Mouse (Mus musculus): ENCODE measurements around the gene Tmeff1. TPM values are rescaled to one million over a fixed set of nuclear protein-coding genes. Genes with fewer than 3 reads are reported as not detected.

Tmeff1 gene
- polyA plus RNA-seq, 1 experiment, result not detected

GRCm38 (mm10) chr4:48559652-48560051 lies 25.3 kb upstream of the Tmeff1 start:
- H3K36me3 ChIP-seq (replicated peaks; ENCODE audit: low read length), result no peaks in the 10 kb centered on the region
- H3K4me1 ChIP-seq, result no peaks in the 10 kb centered on the region
- no peaks in the 10 kb centered on the region for H3K27me3 ChIP-seq (replicated peaks)
- H3K9me3 ChIP-seq, result no peaks in the 10 kb centered on the region
- H3K4me3 ChIP-seq (replicated peaks), result no peak overlapping the region
- no peak for TF ChIP-seq FLI1 (IDR thresholded peaks at IDR 0.05; ENCODE audit: low read length)
- no peak for TF ChIP-seq GATA1 (IDR thresholded peaks at IDR 0.05; ENCODE audit: borderline replicate concordance, low read length)

- no peak overlapping the region for H3K4me3 ChIP-seq (replicated peaks)
- H3K36me3 ChIP-seq (replicated peaks; ENCODE audit: low read length), result no peaks in the 10 kb centered on the region
- TF ChIP-seq FLI1 (IDR thresholded peaks at IDR 0.05; ENCODE audit: low read length) (no peak), GATA1 (IDR thresholded peaks at IDR 0.05; ENCODE audit: borderline replicate concordance, low read length) (no peak)
- no peaks in the 10 kb centered on the region for H3K27me3 ChIP-seq (replicated peaks)
- no peaks in the 10 kb centered on the region for H3K4me1 ChIP-seq
- H3K9me3 ChIP-seq, result no peaks in the 10 kb centered on the region
Measured at GRCm38 (mm10) chr4:48561824-48562223, 23.1 kb upstream of the Tmeff1 start.

- Histone ChIP-seq H3K4me3 (replicated peaks) (no peak overlapping the region), H3K36me3 (replicated peaks; ENCODE audit: low read length) (no peaks in the 10 kb centered on the region), H3K9me3 (no peaks in the 10 kb centered on the region), H3K4me1 (no peaks in the 10 kb centered on the region), H3K27me3 (replicated peaks) (no peaks in the 10 kb centered on the region)
- no peak for TF ChIP-seq FLI1 (IDR thresholded peaks at IDR 0.05; ENCODE audit: low read length)
- no peak for TF ChIP-seq GATA1 (IDR thresholded peaks at IDR 0.05; ENCODE audit: borderline replicate concordance, low read length)
Measured at GRCm38 (mm10) chr4:48564962-48565361, 20.0 kb upstream of the Tmeff1 start.

GRCm38 (mm10) chr4:48576361-48576760 lies 8.6 kb upstream of the Tmeff1 start:
- H3K9me3 ChIP-seq, result no peaks in the 10 kb centered on the region
- H3K4me1 ChIP-seq, result no peaks in the 10 kb centered on the region
- H3K36me3 ChIP-seq (replicated peaks; ENCODE audit: low read length), result no peaks in the 10 kb centered on the region
- H3K4me3 ChIP-seq (replicated peaks), result no peak overlapping the region
- TF ChIP-seq FLI1 (IDR thresholded peaks at IDR 0.05; ENCODE audit: low read length) (no peak), GATA1 (IDR thresholded peaks at IDR 0.05; ENCODE audit: borderline replicate concordance, low read length) (no peak)
- peaks cover 10% of the 10 kb centered on the region for H3K27me3 ChIP-seq (replicated peaks)

GRCm38 (mm10) chr4:48577831-48578230 lies 7.1 kb upstream of the Tmeff1 start:
- Histone ChIP-seq H3K27me3 (replicated peaks) (peaks cover 11% of the 10 kb centered on the region), H3K4me1 (no peaks in the 10 kb centered on the region), H3K4me3 (replicated peaks) (no peak overlapping the region), H3K36me3 (replicated peaks; ENCODE audit: low read length) (no peaks in the 10 kb centered on the region), H3K9me3 (no peaks in the 10 kb centered on the region)
- no peak for TF ChIP-seq GATA1 (IDR thresholded peaks at IDR 0.05; ENCODE audit: borderline replicate concordance, low read length)
- no peak for TF ChIP-seq FLI1 (IDR thresholded peaks at IDR 0.05; ENCODE audit: low read length)

- Histone ChIP-seq H3K4me1 (no peaks in the 10 kb centered on the region), H3K27me3 (replicated peaks) (peaks cover 16% of the 10 kb centered on the region), H3K4me3 (replicated peaks) (no peak overlapping the region), H3K36me3 (replicated peaks; ENCODE audit: low read length) (no peaks in the 10 kb centered on the region), H3K9me3 (no peaks in the 10 kb centered on the region)
- TF ChIP-seq GATA1 (IDR thresholded peaks at IDR 0.05; ENCODE audit: borderline replicate concordance, low read length) (no peak), FLI1 (IDR thresholded peaks at IDR 0.05; ENCODE audit: low read length) (no peak)
Measured at GRCm38 (mm10) chr4:48578399-48578798, 6.6 kb upstream of the Tmeff1 start.

GRCm38 (mm10) chr4:48579475-48580110 lies 5.4 kb upstream of the Tmeff1 start:
- no peak overlapping the region for H3K4me3 ChIP-seq (replicated peaks)
- no peaks in the 10 kb centered on the region for H3K36me3 ChIP-seq (replicated peaks; ENCODE audit: low read length)
- no peaks in the 10 kb centered on the region for H3K9me3 ChIP-seq
- H3K4me1 ChIP-seq, result no peaks in the 10 kb centered on the region
- H3K27me3 ChIP-seq (replicated peaks), result peaks cover 26% of the 10 kb centered on the region
- TF ChIP-seq GATA1 (IDR thresholded peaks at IDR 0.05; ENCODE audit: borderline replicate concordance, low read length) (no peak), FLI1 (IDR thresholded peaks at IDR 0.05; ENCODE audit: low read length) (no peak)

GRCm38 (mm10) chr4:48581201-48581600 lies 3.8 kb upstream of the Tmeff1 start:
- Histone ChIP-seq H3K4me3 (replicated peaks) (no peak overlapping the region), H3K4me1 (peaks cover 5% of the 10 kb centered on the region), H3K27me3 (replicated peaks) (peaks cover 42% of the 10 kb centered on the region), H3K9me3 (peaks cover 3% of the 10 kb centered on the region; the same call in 1 of the 2 replicates), H3K36me3 (replicated peaks; ENCODE audit: low read length) (no peaks in the 10 kb centered on the region)
- TF ChIP-seq GATA1 (IDR thresholded peaks at IDR 0.05; ENCODE audit: borderline replicate concordance, low read length), result no peak
- no peak for TF ChIP-seq FLI1 (IDR thresholded peaks at IDR 0.05; ENCODE audit: low read length)

- H3K4me1 ChIP-seq, result peaks cover 5% of the 10 kb centered on the region
- peaks cover 48% of the 10 kb centered on the region for H3K27me3 ChIP-seq (replicated peaks)
- TF ChIP-seq GATA1 (IDR thresholded peaks at IDR 0.05; ENCODE audit: borderline replicate concordance, low read length) (no peak), FLI1 (IDR thresholded peaks at IDR 0.05; ENCODE audit: low read length) (no peak)
- H3K4me3 ChIP-seq (replicated peaks), result no peak overlapping the region
- no peaks in the 10 kb centered on the region for H3K36me3 ChIP-seq (replicated peaks; ENCODE audit: low read length)
- H3K9me3 ChIP-seq, result peaks cover 7% of the 10 kb centered on the region
Measured at GRCm38 (mm10) chr4:48581993-48582392, 3.0 kb upstream of the Tmeff1 start.

- no peaks in the 10 kb centered on the region for H3K36me3 ChIP-seq (replicated peaks; ENCODE audit: low read length)
- H3K27me3 ChIP-seq (replicated peaks), result peaks cover 47% of the 10 kb centered on the region
- peaks cover 12% of the 10 kb centered on the region for H3K9me3 ChIP-seq
- H3K4me3 ChIP-seq (replicated peaks), result no peak overlapping the region
- peaks cover 5% of the 10 kb centered on the region for H3K4me1 ChIP-seq
- TF ChIP-seq FLI1 (IDR thresholded peaks at IDR 0.05; ENCODE audit: low read length) (no peak), GATA1 (IDR thresholded peaks at IDR 0.05; ENCODE audit: borderline replicate concordance, low read length) (no peak)
Measured at GRCm38 (mm10) chr4:48582941-48583340, 2.0 kb upstream of the Tmeff1 start.
